In the genomic region with DNA sequence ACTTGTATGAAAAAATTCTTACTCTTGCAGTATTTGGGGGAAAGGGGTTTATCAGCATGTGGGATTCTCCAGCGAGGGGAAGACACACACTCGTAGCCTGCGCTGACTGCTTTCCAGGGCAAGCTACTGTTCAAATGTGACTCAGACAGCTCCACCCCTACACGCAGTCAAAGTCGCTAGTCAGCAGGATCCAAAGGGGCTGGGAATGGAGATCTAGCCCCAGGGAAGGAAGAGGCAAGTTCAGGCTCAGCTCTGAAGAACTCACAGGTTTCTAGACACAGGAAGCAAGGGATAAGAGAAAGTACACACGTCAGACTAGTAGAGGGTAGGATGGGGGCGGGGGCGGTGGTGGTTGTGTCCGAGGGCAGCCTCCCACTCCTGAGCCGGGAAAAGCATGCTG, we compare ENCODE assay signal across 30 mouse cellular contexts. TPM values are rescaled to one million over a fixed set of nuclear protein-coding genes. Genes with fewer than 3 reads are reported as not detected.
DNase-seq lines count a peak whose midpoint lies in the region; ATAC-seq and TF ChIP-seq lines count a peak whose summit lies in the region.
"Had no signal": no experiment of that assay in that cellular context is flagged by ENCODE, and none has a peak within 500 bp of the region (broad histone marks: within the 10 kb centered on the region; RNA-seq: fewer than 3 reads in every experiment).

No protein-coding gene starts in this region.

- no peak overlapping the region for H3K4me3 ChIP-seq in embryonic facial prominence, embryonic 14.5 days (ENCODE audit: low read depth, low read length)
- H3K4me3 ChIP-seq in embryonic facial prominence, embryonic 10.5 days: no peak overlapping the region
- H3K4me3 ChIP-seq in midbrain, embryonic 11.5 days (ENCODE audit: low read depth, low read length): no peak overlapping the region
- no peak overlapping the region for H3K4me3 ChIP-seq in midbrain, postnatal 0 days (ENCODE audit: low read depth, low read length)
- H3K4me3 ChIP-seq: erythroblast, embryonic 14.5 days; forebrain, embryonic 10.5 days; forebrain, embryonic 13.5 days; hindbrain, embryonic 10.5 days; hindbrain, embryonic 13.5 days had no signal

- 73% methylated on average over 10 of the region's 10 CpGs for WGBS in embryonic facial prominence, embryonic 14.5 days
- 87% methylated on average over 10 of the region's 10 CpGs for WGBS in embryonic facial prominence, embryonic 10.5 days
- 90% methylated on average over 10 of the region's 10 CpGs for whole genome bisulfite sequencing in midbrain, embryonic 11.5 days
- WGBS in midbrain, postnatal 0 days: 86% methylated on average over 10 of the region's 10 CpGs

- peaks cover 14% of the 10 kb centered on the region; the same call in 1 of the 2 replicates for H3K4me1 ChIP-seq in embryonic facial prominence, embryonic 14.5 days (ENCODE audit: control insufficient read depth, insufficient read depth, low read length)
- peaks cover 33% of the 10 kb centered on the region for H3K4me1 ChIP-seq in embryonic facial prominence, embryonic 10.5 days
- 0 out of 2 replicates have a peak, but pooled peaks cover 2% of the 10 kb centered on the region for H3K4me1 ChIP-seq in midbrain, embryonic 11.5 days (ENCODE audit: control insufficient read depth, insufficient read depth, low read length)
- no peaks in the 10 kb centered on the region for H3K4me1 ChIP-seq in midbrain, postnatal 0 days (ENCODE audit: insufficient read depth, low read length)

- DNase-seq in embryonic facial prominence, embryonic 14.5 days (ENCODE audit: low spot score): peak; percentile 71
- no peak for DNase-seq in embryonic facial prominence, embryonic 10.5 days (ENCODE audit: low spot score)
- peak; percentile 12 for DNase-seq in midbrain, embryonic 11.5 days (ENCODE audit: low spot score, missing footprints)
- DNase-seq in midbrain, postnatal 0 days (ENCODE audit: low spot score): no peak
- DNase-seq in fat pad, adult 2 months (ENCODE audit: extremely low read depth, low read depth, low spot score): peak; percentile 50
- DNase-seq in adrenal gland, postnatal 4 days (ENCODE audit: low spot score in 2 of 2): no peak
- no peak for DNase-seq in spleen, postnatal 36 days (ENCODE audit: low spot score in 2 of 2)
- DNase-seq: adrenal gland, adult 2 months; adrenal gland, postnatal 14 days; cerebellum, adult 11-12 months; cerebellum, adult 8-10 months; cerebellum, postnatal 10 days; cerebellum, postnatal 36 days; embryo, embryonic 11 days; gastrocnemius, postnatal 10 days; gastrocnemius, postnatal 36 days; heart, adult 11 months; heart, postnatal 36 days had no signal

- H3K4me2 ChIP-seq in embryonic facial prominence, embryonic 14.5 days (ENCODE audit: low read depth, low read length): no peak overlapping the region
- H3K4me2 ChIP-seq in midbrain, embryonic 11.5 days: no peak overlapping the region
- H3K4me2 ChIP-seq in midbrain, postnatal 0 days (ENCODE audit: low read depth, low read length, poor library complexity, severe bottlenecking): no peak overlapping the region
- H3K4me2 ChIP-seq: forebrain, embryonic 13.5 days; heart, embryonic 11.5 days; hindbrain, embryonic 13.5 days had no signal

- peaks cover 16% of the 10 kb centered on the region; the same call in 1 of the 2 replicates for H3K36me3 ChIP-seq in embryonic facial prominence, embryonic 14.5 days (ENCODE audit: control insufficient read depth, insufficient read depth, low read length)
- H3K36me3 ChIP-seq in embryonic facial prominence, embryonic 10.5 days (replicated peaks): peaks cover 53% of the 10 kb centered on the region
- H3K36me3 ChIP-seq in midbrain, embryonic 11.5 days (ENCODE audit: control insufficient read depth, insufficient read depth, low read length): 0 out of 2 replicates have a peak, but pooled peaks cover 6% of the 10 kb centered on the region
- H3K36me3 ChIP-seq in midbrain, postnatal 0 days (ENCODE audit: insufficient read depth, low read length): no peaks in the 10 kb centered on the region

- no peaks in the 10 kb centered on the region for H3K27me3 ChIP-seq in embryonic facial prominence, embryonic 14.5 days (replicated peaks; ENCODE audit: control insufficient read depth, insufficient read depth, low read length)
- H3K27me3 ChIP-seq in embryonic facial prominence, embryonic 10.5 days (replicated peaks; ENCODE audit: low read depth, poor library complexity, severe bottlenecking): no peaks in the 10 kb centered on the region
- H3K27me3 ChIP-seq in midbrain, embryonic 11.5 days (ENCODE audit: control insufficient read depth, insufficient read depth, low read length): no peaks in the 10 kb centered on the region
- H3K27me3 ChIP-seq in midbrain, postnatal 0 days (ENCODE audit: insufficient read depth, low read length): no peaks in the 10 kb centered on the region
- H3K27me3 ChIP-seq: forebrain, embryonic 13.5 days; hindbrain, embryonic 13.5 days; Patski had no signal

- no peak for TF ChIP-seq CTCF in midbrain, postnatal 0 days (IDR thresholded peaks at IDR 0.05)

- ATAC-seq in embryonic facial prominence, embryonic 14.5 days (ENCODE audit: low read depth): peak; percentile 24; the same call in 1 of the 2 replicates
- ATAC-seq in midbrain, embryonic 11.5 days (ENCODE audit: low FRiP score): no peak
- ATAC-seq in midbrain, postnatal 0 days (ENCODE audit: low FRiP score): no peak
- ATAC-seq: forebrain, embryonic 13.5 days; forebrain, embryonic 16.5 days; hindbrain, embryonic 16.5 days; Patski had no signal

- no peak overlapping the region for H3K27ac ChIP-seq in embryonic facial prominence, embryonic 14.5 days (replicated peaks; ENCODE audit: low read depth, low read length)
- H3K27ac ChIP-seq in embryonic facial prominence, embryonic 10.5 days (replicated peaks): no peak overlapping the region
- H3K27ac ChIP-seq in midbrain, embryonic 11.5 days (ENCODE audit: low read depth, low read length): no peak overlapping the region
- H3K27ac ChIP-seq in midbrain, postnatal 0 days (ENCODE audit: low read depth, low read length): no peak overlapping the region
- H3K27ac ChIP-seq: forebrain, embryonic 10.5 days; forebrain, embryonic 13.5 days; hindbrain, embryonic 10.5 days; hindbrain, embryonic 13.5 days had no signal

- no peaks in the 10 kb centered on the region for H3K9me3 ChIP-seq in embryonic facial prominence, embryonic 14.5 days (ENCODE audit: control insufficient read depth, low read length)
- no peaks in the 10 kb centered on the region for H3K9me3 ChIP-seq in embryonic facial prominence, embryonic 10.5 days
- H3K9me3 ChIP-seq in midbrain, embryonic 11.5 days (ENCODE audit: control insufficient read depth, low read length): no peaks in the 10 kb centered on the region
- no peaks in the 10 kb centered on the region for H3K9me3 ChIP-seq in midbrain, postnatal 0 days (ENCODE audit: low read length)
- H3K9me3 ChIP-seq: forebrain, embryonic 10.5 days; forebrain, embryonic 13.5 days; hindbrain, embryonic 10.5 days; hindbrain, embryonic 13.5 days had no signal

- H3K9ac ChIP-seq in embryonic facial prominence, embryonic 14.5 days (ENCODE audit: low read depth, low read length): no peak overlapping the region
- H3K9ac ChIP-seq in midbrain, embryonic 11.5 days (ENCODE audit: low read length): no peak overlapping the region
- no peak overlapping the region for H3K9ac ChIP-seq in midbrain, postnatal 0 days (replicated peaks; ENCODE audit: low read length, poor library complexity, severe bottlenecking)
- H3K9ac ChIP-seq: forebrain, embryonic 13.5 days; hindbrain, embryonic 13.5 days had no signal

RNA-seq across cellular contexts. Expression of a gene that starts 18.5 kb away (rescaled TPM):
- 0.28 and 0.75 TPM in 2 replicates for polyA plus RNA-seq in embryonic facial prominence, embryonic 14.5 days (2014; fragmentation: Nextera tagmentation; extraction: Ambion mirVana)
- 0.02 and 0.08 TPM in 2 replicates for polyA plus RNA-seq in embryonic facial prominence, embryonic 10.5 days (2016; fragmentation: Nextera tagmentation; extraction: Ambion mirVana)
- polyA plus RNA-seq in midbrain, embryonic 11.5 days (2014; fragmentation: Nextera tagmentation; extraction: Ambion mirVana): 0.05 and 0.07 TPM in 2 replicates
- total RNA-seq in midbrain, postnatal 0 days (2014; rRNA removed): 0.66 and 4.2 TPM in 2 replicates
- 0.82 and 2.6 TPM in 2 replicates for polyA plus RNA-seq in midbrain, postnatal 0 days (2015; fragmentation: Nextera tagmentation; extraction: Ambion mirVana)
- under 1 TPM; 0.22 to 0.31 TPM for total RNA-seq in adrenal gland, postnatal 4 days (2021)
- total RNA-seq: adrenal gland, adult 2 months; adrenal gland, postnatal 14 days; gastrocnemius, adult 18-20 months; gastrocnemius, postnatal 10 days; gastrocnemius, postnatal 36 days; heart, postnatal 36 days had no signal
- polyA plus RNA-seq: adrenal gland, adult 2 months; embryonic facial prominence, embryonic 11.5 days; erythroblast, embryonic 14.5 days; heart, embryonic 11.5 days had no signal

RNA-seq across cellular contexts. Expression of a gene that starts 18.5 kb away (rescaled TPM):
- polyA plus RNA-seq in embryonic facial prominence, embryonic 14.5 days (2014; fragmentation: Nextera tagmentation; extraction: Ambion mirVana): 10.7 and 12.5 TPM in 2 replicates
- polyA plus RNA-seq in embryonic facial prominence, embryonic 10.5 days (2016; fragmentation: Nextera tagmentation; extraction: Ambion mirVana): 19.9 and 21.4 TPM in 2 replicates
- polyA plus RNA-seq in midbrain, embryonic 11.5 days (2014; fragmentation: Nextera tagmentation; extraction: Ambion mirVana): 11.8 and 13.2 TPM in 2 replicates
- total RNA-seq in midbrain, postnatal 0 days (2014; rRNA removed): 2.7 and 3.5 TPM in 2 replicates
- polyA plus RNA-seq in midbrain, postnatal 0 days (2015; fragmentation: Nextera tagmentation; extraction: Ambion mirVana): 1.4 and 1.5 TPM in 2 replicates
- total RNA-seq in adrenal gland, postnatal 4 days (2021): 10 to 100 TPM; 19.2 to 20.4 TPM

RNA-seq across cellular contexts. Expression of a gene that starts 35.2 kb away (rescaled TPM):
- polyA plus RNA-seq in embryonic facial prominence, embryonic 14.5 days (2014; fragmentation: Nextera tagmentation; extraction: Ambion mirVana): 0.86 and 1.2 TPM in 2 replicates
- 0.74 and 1.0 TPM in 2 replicates for polyA plus RNA-seq in embryonic facial prominence, embryonic 10.5 days (2016; fragmentation: Nextera tagmentation; extraction: Ambion mirVana)
- polyA plus RNA-seq in midbrain, embryonic 11.5 days (2014; fragmentation: Nextera tagmentation; extraction: Ambion mirVana): 1.4 and 1.8 TPM in 2 replicates
- total RNA-seq in midbrain, postnatal 0 days (2014; rRNA removed): 0.16 and 0.66 TPM in 2 replicates
- 1.1 TPM in 2 replicates for polyA plus RNA-seq in midbrain, postnatal 0 days (2015; fragmentation: Nextera tagmentation; extraction: Ambion mirVana)
- total RNA-seq in adrenal gland, postnatal 4 days (2021): 1 to 10 TPM; 1.0 to 2.5 TPM
- polyA plus RNA-seq: erythroblast, embryonic 14.5 days had no signal

RNA-seq across cellular contexts. Expression of a gene that starts 36.9 kb away (rescaled TPM):
- polyA plus RNA-seq in embryonic facial prominence, embryonic 14.5 days (2014; fragmentation: Nextera tagmentation; extraction: Ambion mirVana): 0.38 and 0.58 TPM in 2 replicates
- polyA plus RNA-seq in embryonic facial prominence, embryonic 10.5 days (2016; fragmentation: Nextera tagmentation; extraction: Ambion mirVana): not detected in 2 replicates
- polyA plus RNA-seq in midbrain, embryonic 11.5 days (2014; fragmentation: Nextera tagmentation; extraction: Ambion mirVana): 0.14 and 0.20 TPM in 2 replicates
- total RNA-seq in midbrain, postnatal 0 days (2014; rRNA removed): 0.38 and 1.2 TPM in 2 replicates
- 0.54 and 0.91 TPM in 2 replicates for polyA plus RNA-seq in midbrain, postnatal 0 days (2015; fragmentation: Nextera tagmentation; extraction: Ambion mirVana)
- total RNA-seq in adrenal gland, postnatal 4 days (2021): under 1 TPM; 0.08 to 0.14 TPM
- total RNA-seq: adrenal gland, adult 2 months; adrenal gland, postnatal 14 days; ES-E14; gastrocnemius, adult 18-20 months; gastrocnemius, postnatal 10 days; gastrocnemius, postnatal 36 days had no signal
- polyA plus RNA-seq: adrenal gland, adult 2 months; embryonic facial prominence, embryonic 11.5 days; erythroblast, embryonic 14.5 days; forebrain, embryonic 10.5 days; Patski had no signal

RNA-seq across cellular contexts. Expression of a gene that starts 45.8 kb away (rescaled TPM):
- 119 and 148 TPM in 2 replicates for polyA plus RNA-seq in embryonic facial prominence, embryonic 14.5 days (2014; fragmentation: Nextera tagmentation; extraction: Ambion mirVana)
- 189 and 190 TPM in 2 replicates for polyA plus RNA-seq in embryonic facial prominence, embryonic 10.5 days (2016; fragmentation: Nextera tagmentation; extraction: Ambion mirVana)
- 78.9 and 81.1 TPM in 2 replicates for polyA plus RNA-seq in midbrain, embryonic 11.5 days (2014; fragmentation: Nextera tagmentation; extraction: Ambion mirVana)
- total RNA-seq in midbrain, postnatal 0 days (2014; rRNA removed): 95.4 and 142 TPM in 2 replicates
- polyA plus RNA-seq in midbrain, postnatal 0 days (2015; fragmentation: Nextera tagmentation; extraction: Ambion mirVana): 148 and 152 TPM in 2 replicates
- 100 to 1,000 TPM; 121 to 129 TPM for total RNA-seq in adrenal gland, postnatal 4 days (2021)

Comparison
In these comparisons a context has a peak if more than half of its experiments do, and no peak if none do; other contexts are left out.
1. DNase-seq: peak in embryonic facial prominence, embryonic 14.5 days (single experiment), midbrain, embryonic 11.5 days (single experiment) and fat pad, adult 2 months (single experiment); none in embryonic facial prominence, embryonic 10.5 days (single experiment), midbrain, postnatal 0 days (single experiment), adrenal gland, postnatal 4 days (0 of 2) and spleen, postnatal 36 days (0 of 2).